Mouse (Mus musculus): ENCODE data around the gene Zfand4. TPM values are rescaled to one million over a fixed set of nuclear protein-coding genes. Genes with fewer than 3 reads are reported as not detected.

The Zfand4 gene
- polyA plus RNA-seq, 1 experiment from 2014 or later: 8.2 TPM

- Histone ChIP-seq H3K27ac (ENCODE audit: low read length) (no peak overlapping the region), H3K36me3 (ENCODE audit: control insufficient read depth, insufficient read depth, low read length) (peaks cover 17% of the 10 kb centered on the region), H3K4me2 (ENCODE audit: low read length) (no peak overlapping the region), H3K9me3 (replicated peaks; ENCODE audit: control insufficient read depth, low read length, poor library complexity, severe bottlenecking) (no peaks in the 10 kb centered on the region), H3K9ac (ENCODE audit: low read depth, low read length) (no peak overlapping the region), H3K27me3 (ENCODE audit: control insufficient read depth, insufficient read depth, low read depth, low read length) (no peaks in the 10 kb centered on the region), H3K4me3 (ENCODE audit: low read depth, low read length) (no peak overlapping the region), H3K4me1 (ENCODE audit: control insufficient read depth, insufficient read depth, low read length) (peaks cover 17% of the 10 kb centered on the region)
- ATAC-seq: no peak
- WGBS: 96% methylated on average over 1 of the region's 1 CpGs
Observed at GRCm38 (mm10) chr6:116262824-116263223, 1.2 kb upstream of the Zfand4 start.

- H3K4me2 ChIP-seq (ENCODE audit: low read length): peak overlapping the region; percentile 78
- peak overlapping the region; percentile 70 for H3K4me3 ChIP-seq (ENCODE audit: low read depth, low read length)
- H3K36me3 ChIP-seq (ENCODE audit: control insufficient read depth, insufficient read depth, low read length): peaks cover 10% of the 10 kb centered on the region; the same call in 1 of the 2 replicates
- H3K27me3 ChIP-seq (ENCODE audit: control insufficient read depth, insufficient read depth, low read depth, low read length): no peaks in the 10 kb centered on the region
- ATAC-seq: no peak
- no peaks in the 10 kb centered on the region for H3K9me3 ChIP-seq (replicated peaks; ENCODE audit: control insufficient read depth, low read length, poor library complexity, severe bottlenecking)
- H3K27ac ChIP-seq (ENCODE audit: low read length): no peak overlapping the region
- 75% methylated on average over 11 of the region's 11 CpGs for WGBS
- H3K4me1 ChIP-seq (ENCODE audit: control insufficient read depth, insufficient read depth, low read length): peaks cover 17% of the 10 kb centered on the region
- no peak overlapping the region for H3K9ac ChIP-seq (ENCODE audit: low read depth, low read length)
Observed at GRCm38 (mm10) chr6:116264836-116265235, 814 bp downstream of the Zfand4 start.

GRCm38 (mm10) chr6:116265603-116266002 lies 1.6 kb downstream of the Zfand4 start:
- ATAC-seq: no peak
- 0 out of 2 replicates have a peak overlapping the region, but pooled peaks have one; percentile 37 for H3K27ac ChIP-seq (ENCODE audit: low read length)
- peaks cover 8% of the 10 kb centered on the region; the same call in 1 of the 2 replicates for H3K36me3 ChIP-seq (ENCODE audit: control insufficient read depth, insufficient read depth, low read length)
- no peak overlapping the region for H3K9ac ChIP-seq (ENCODE audit: low read depth, low read length)
- 49% methylated on average over 4 of the region's 4 CpGs for WGBS
- H3K27me3 ChIP-seq (ENCODE audit: control insufficient read depth, insufficient read depth, low read depth, low read length): no peaks in the 10 kb centered on the region
- peaks cover 17% of the 10 kb centered on the region for H3K4me1 ChIP-seq (ENCODE audit: control insufficient read depth, insufficient read depth, low read length)
- no peaks in the 10 kb centered on the region for H3K9me3 ChIP-seq (replicated peaks; ENCODE audit: control insufficient read depth, low read length, poor library complexity, severe bottlenecking)
- H3K4me3 ChIP-seq (ENCODE audit: low read depth, low read length): no peak overlapping the region
- peak overlapping the region; percentile 59; the same call in 1 of the 2 replicates for H3K4me2 ChIP-seq (ENCODE audit: low read length)

- H3K9me3 ChIP-seq (replicated peaks; ENCODE audit: control insufficient read depth, low read length, poor library complexity, severe bottlenecking): 0 out of 2 replicates have a peak, but pooled peaks cover 2% of the 10 kb centered on the region
- H3K9ac ChIP-seq (ENCODE audit: low read depth, low read length): peak overlapping the region; percentile 50; the same call in 1 of the 2 replicates
- no peaks in the 10 kb centered on the region; the same call in 1 of the 2 replicates for H3K36me3 ChIP-seq (ENCODE audit: control insufficient read depth, insufficient read depth, low read length)
- peak overlapping the region; percentile 59 for H3K4me2 ChIP-seq (ENCODE audit: low read length)
- WGBS: 13% methylated on average over 11 of the region's 11 CpGs
- peaks cover 17% of the 10 kb centered on the region for H3K4me1 ChIP-seq (ENCODE audit: control insufficient read depth, insufficient read depth, low read length)
- H3K27ac ChIP-seq (ENCODE audit: low read length): peak overlapping the region; percentile 68
- no peaks in the 10 kb centered on the region for H3K27me3 ChIP-seq (ENCODE audit: control insufficient read depth, insufficient read depth, low read depth, low read length)
- ATAC-seq: peak; percentile 32; the same call in 1 of the 2 replicates
- peak overlapping the region; percentile 25 for H3K4me3 ChIP-seq (ENCODE audit: low read depth, low read length)
Observed at GRCm38 (mm10) chr6:116266273-116267109, 2.5 kb downstream of the Zfand4 start.

GRCm38 (mm10) chr6:116267110-116267423 lies 3.0 kb downstream of the Zfand4 start:
- Histone ChIP-seq H3K4me3 (ENCODE audit: low read depth, low read length) (no peak overlapping the region), H3K27ac (ENCODE audit: low read length) (no peak overlapping the region), H3K4me1 (ENCODE audit: control insufficient read depth, insufficient read depth, low read length) (peaks cover 17% of the 10 kb centered on the region), H3K4me2 (ENCODE audit: low read length) (peak overlapping the region; percentile 59; the same call in 1 of the 2 replicates), H3K27me3 (ENCODE audit: control insufficient read depth, insufficient read depth, low read depth, low read length) (no peaks in the 10 kb centered on the region), H3K9ac (ENCODE audit: low read depth, low read length) (no peak overlapping the region), H3K36me3 (ENCODE audit: control insufficient read depth, insufficient read depth, low read length) (no peaks in the 10 kb centered on the region; the same call in 1 of the 2 replicates), H3K9me3 (replicated peaks; ENCODE audit: control insufficient read depth, low read length, poor library complexity, severe bottlenecking) (0 out of 2 replicates have a peak, but pooled peaks cover 2% of the 10 kb centered on the region)
- no peak for ATAC-seq
- 96% methylated on average over 1 of the region's 1 CpGs for WGBS

- Histone ChIP-seq H3K27me3 (ENCODE audit: control insufficient read depth, insufficient read depth, low read depth, low read length) (no peaks in the 10 kb centered on the region), H3K4me1 (ENCODE audit: control insufficient read depth, insufficient read depth, low read length) (no peaks in the 10 kb centered on the region), H3K27ac (ENCODE audit: low read length) (no peak overlapping the region), H3K4me3 (ENCODE audit: low read depth, low read length) (no peak overlapping the region), H3K36me3 (ENCODE audit: control insufficient read depth, insufficient read depth, low read length) (no peaks in the 10 kb centered on the region), H3K9ac (ENCODE audit: low read depth, low read length) (no peak overlapping the region), H3K4me2 (ENCODE audit: low read length) (no peak overlapping the region), H3K9me3 (replicated peaks; ENCODE audit: control insufficient read depth, low read length, poor library complexity, severe bottlenecking) (0 out of 2 replicates have a peak, but pooled peaks cover 2% of the 10 kb centered on the region)
- 68% methylated on average over 4 of the region's 4 CpGs for WGBS
- ATAC-seq: no peak
Observed at GRCm38 (mm10) chr6:116275695-116276094, 11.7 kb downstream of the Zfand4 start.

GRCm38 (mm10) chr6:116278679-116279317 lies 14.8 kb downstream of the Zfand4 start:
- Histone ChIP-seq H3K36me3 (ENCODE audit: control insufficient read depth, insufficient read depth, low read length) (no peaks in the 10 kb centered on the region; the same call in 1 of the 2 replicates), H3K9ac (ENCODE audit: low read depth, low read length) (no peak overlapping the region), H3K4me3 (ENCODE audit: low read depth, low read length) (no peak overlapping the region), H3K9me3 (replicated peaks; ENCODE audit: control insufficient read depth, low read length, poor library complexity, severe bottlenecking) (no peaks in the 10 kb centered on the region), H3K4me1 (ENCODE audit: control insufficient read depth, insufficient read depth, low read length) (no peaks in the 10 kb centered on the region), H3K27me3 (ENCODE audit: control insufficient read depth, insufficient read depth, low read depth, low read length) (no peaks in the 10 kb centered on the region), H3K27ac (ENCODE audit: low read length) (no peak overlapping the region), H3K4me2 (ENCODE audit: low read length) (no peak overlapping the region)
- WGBS: 91% methylated on average over 5 of the region's 5 CpGs
- ATAC-seq: no peak

- Histone ChIP-seq H3K4me3 (ENCODE audit: low read depth, low read length) (no peak overlapping the region), H3K27me3 (ENCODE audit: control insufficient read depth, insufficient read depth, low read depth, low read length) (no peaks in the 10 kb centered on the region), H3K9ac (ENCODE audit: low read depth, low read length) (no peak overlapping the region), H3K36me3 (ENCODE audit: control insufficient read depth, insufficient read depth, low read length) (no peaks in the 10 kb centered on the region; the same call in 1 of the 2 replicates), H3K27ac (ENCODE audit: low read length) (no peak overlapping the region), H3K4me1 (ENCODE audit: control insufficient read depth, insufficient read depth, low read length) (no peaks in the 10 kb centered on the region), H3K9me3 (replicated peaks; ENCODE audit: control insufficient read depth, low read length, poor library complexity, severe bottlenecking) (no peaks in the 10 kb centered on the region), H3K4me2 (ENCODE audit: low read length) (no peak overlapping the region)
- 96% methylated on average over 13 of the region's 13 CpGs for WGBS
- no peak for ATAC-seq
Observed at GRCm38 (mm10) chr6:116281014-116281413, 17.0 kb downstream of the Zfand4 start.

GRCm38 (mm10) chr6:116282546-116282945 lies 18.5 kb downstream of the Zfand4 start:
- Histone ChIP-seq H3K36me3 (ENCODE audit: control insufficient read depth, insufficient read depth, low read length) (peaks cover 2% of the 10 kb centered on the region; the same call in 1 of the 2 replicates), H3K27ac (ENCODE audit: low read length) (no peak overlapping the region), H3K9me3 (replicated peaks; ENCODE audit: control insufficient read depth, low read length, poor library complexity, severe bottlenecking) (no peaks in the 10 kb centered on the region), H3K4me3 (ENCODE audit: low read depth, low read length) (no peak overlapping the region), H3K4me1 (ENCODE audit: control insufficient read depth, insufficient read depth, low read length) (no peaks in the 10 kb centered on the region), H3K27me3 (ENCODE audit: control insufficient read depth, insufficient read depth, low read depth, low read length) (no peaks in the 10 kb centered on the region), H3K9ac (ENCODE audit: low read depth, low read length) (no peak overlapping the region), H3K4me2 (ENCODE audit: low read length) (no peak overlapping the region)
- no peak for ATAC-seq
- WGBS: 54% methylated on average over 4 of the region's 4 CpGs

All from midbrain, embryonic 16.5 days (tissue).